Mouse (Mus musculus) neural tube, embryonic 14.5 days (tissue): Measurements from ENCODE around the gene Eef1akmt2. TPM values are rescaled to one million over a fixed set of nuclear protein-coding genes. Genes with fewer than 3 reads are reported as not detected.
A peak's percentile ranks its signal among the peaks of the same experiment; 100 is the strongest.

ENCODE experiments used
- ATAC-seq: fragments of 200-750 bp; cut with Nextera tagmentation; 2 replicates; pipeline ENCODE4 v1.8.0; 2017; ENCODE audit warnings: low read depth, mild to moderate bottlenecking, moderate TSS enrichment, moderate library complexity
- H3K27ac ChIP-seq: fragments of 300-500 bp; sonication (generic); 2 replicates; pipeline ENCODE4 v1.5.1; 2014; ENCODE audit warnings: low read depth, mild to moderate bottlenecking, control low read depth, low read length, moderate library complexity, mixed read lengths
- H3K27me3 ChIP-seq: fragments of 300-500 bp; sonication (generic); 2 replicates; pipeline ENCODE4 v1.6.1; 2014; ENCODE audit warnings: low read length; ENCODE audit not compliant: control insufficient read depth, insufficient read depth
- H3K36me3 ChIP-seq: fragments of 300-500 bp; sonication (generic); 2 replicates; pipeline ENCODE4 v1.6.1; 2014; ENCODE audit warnings: low read length, mixed read lengths; ENCODE audit not compliant: control insufficient read depth, insufficient read depth
- H3K4me1 ChIP-seq: fragments of 300-500 bp; sonication (generic); 2 replicates; pipeline ENCODE4 v1.6.1; 2014; ENCODE audit warnings: low read length; ENCODE audit not compliant: control insufficient read depth, insufficient read depth
- H3K4me2 ChIP-seq: fragments of 300-500 bp; sonication (generic); 2 replicates; pipeline ENCODE4 v1.6.1; 2014; ENCODE audit warnings: mild to moderate bottlenecking, low read depth, low read length, control low read depth
- H3K4me3 ChIP-seq: fragments of 300-500 bp; sonication (generic); 2 replicates; pipeline ENCODE4 v1.5.1; 2014; ENCODE audit warnings: low read depth, low read length, control low read depth, mixed read lengths
- H3K9ac ChIP-seq: fragments of 300-500 bp; sonication (generic); replicated peaks from 2 replicates; pipeline ENCODE4 v1.6.1; 2014; ENCODE audit warnings: low read depth, mild to moderate bottlenecking, control low read depth, low read length, mixed read lengths
- H3K9me3 ChIP-seq: fragments of 300-500 bp; sonication (generic); 2 replicates; pipeline ENCODE4 v1.6.1; 2016; ENCODE audit warnings: low read length; ENCODE audit not compliant: control insufficient read depth
- WGBS: fragments of 180-500 bp; shearing (Covaris S2); extraction: QIAGEN DNeasy Blood & Tissue Kit; methylation state at CpG from one replicate; pipeline ENCODE4 v1.1.7; 2014; 5-methylcytosine and 5-hydroxymethylcytosine counted together
- polyA plus RNA-seq: library from polyadenylated mRNA; unstranded; fragments of >200 nt; fragmentation: Nextera tagmentation; extraction: Ambion mirVana; gene quantifications from 2 replicates; pipeline ENCODE4 v1.2.1, GENCODE M21; 2014

Eef1akmt2 gene
- polyA plus RNA-seq, 1 experiment from 2014 or later: 97.5 TPM

DNA sequence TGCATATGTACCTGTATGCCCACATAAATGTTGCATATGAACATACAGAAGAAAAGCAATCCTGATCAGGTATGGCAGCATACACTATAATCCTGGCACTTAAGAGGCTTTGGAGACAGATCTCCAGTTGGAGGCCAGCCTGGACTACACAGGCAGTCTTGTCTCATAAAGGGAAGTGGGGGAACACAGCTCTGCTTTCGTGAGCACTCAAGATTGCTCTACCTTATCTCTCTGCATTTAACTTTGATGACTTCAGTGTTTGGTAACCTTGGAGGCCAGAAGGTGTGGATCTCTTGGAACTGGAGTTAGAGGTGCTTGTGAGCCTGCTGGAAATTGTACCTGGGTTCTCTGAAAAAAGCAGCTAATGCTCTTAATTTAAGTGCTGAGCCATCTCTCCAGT lies 27.8 kb upstream of the Eef1akmt2 start:
- no peak overlapping the region for H3K4me2 ChIP-seq
- H3K27ac ChIP-seq: no peak overlapping the region
- H3K9ac ChIP-seq: no peak overlapping the region
- H3K4me1 ChIP-seq: no peaks in the 10 kb centered on the region
- no peaks in the 10 kb centered on the region for H3K9me3 ChIP-seq
- H3K4me3 ChIP-seq: no peak overlapping the region
- no peaks in the 10 kb centered on the region for H3K27me3 ChIP-seq
- 100% methylated on average over 1 of the region's 1 CpGs for WGBS
- no peak for ATAC-seq
- H3K36me3 ChIP-seq: peaks cover 58% of the 10 kb centered on the region

DNA sequence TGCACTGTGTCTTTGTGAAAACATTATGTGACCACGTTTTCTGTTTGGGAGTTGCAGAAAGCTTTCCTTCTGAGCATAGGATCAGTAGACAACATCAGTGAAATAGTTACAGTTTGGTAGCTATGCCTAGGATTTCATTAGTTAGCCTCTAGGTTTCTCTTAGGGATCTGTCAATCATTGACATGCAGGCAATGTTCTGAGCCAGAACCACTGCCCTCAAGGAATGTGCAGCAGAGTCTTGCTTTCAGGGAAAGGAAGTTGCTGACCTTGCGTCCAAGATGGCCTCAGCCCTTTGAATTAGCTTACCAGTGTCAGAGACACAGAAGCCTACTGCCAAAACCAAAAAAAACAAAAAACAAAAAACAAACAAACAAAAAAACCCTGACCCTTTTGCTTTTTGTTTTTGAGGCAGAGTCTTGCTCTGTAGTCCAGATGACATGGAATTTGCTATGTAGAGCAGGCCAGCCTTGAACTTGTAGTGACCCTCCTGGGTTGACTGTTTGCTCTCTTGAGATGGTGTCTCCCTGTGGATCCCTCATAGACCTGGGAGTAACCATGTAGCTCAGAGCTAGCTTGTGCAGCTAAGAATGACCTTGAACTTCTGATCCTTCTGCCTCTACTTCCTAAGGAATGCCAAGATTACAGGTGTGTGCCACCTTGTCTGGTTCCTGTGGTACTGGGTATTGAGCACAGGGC lies 23.1 kb upstream of the Eef1akmt2 start:
- no peak overlapping the region for H3K4me2 ChIP-seq
- H3K4me1 ChIP-seq: no peaks in the 10 kb centered on the region
- no peak overlapping the region for H3K4me3 ChIP-seq
- no peaks in the 10 kb centered on the region for H3K27me3 ChIP-seq
- H3K9ac ChIP-seq: no peak overlapping the region
- H3K27ac ChIP-seq: no peak overlapping the region
- no peaks in the 10 kb centered on the region for H3K9me3 ChIP-seq
- WGBS: 87% methylated on average over 2 of the region's 2 CpGs
- H3K36me3 ChIP-seq: peaks cover 68% of the 10 kb centered on the region
- ATAC-seq: no peak

DNA sequence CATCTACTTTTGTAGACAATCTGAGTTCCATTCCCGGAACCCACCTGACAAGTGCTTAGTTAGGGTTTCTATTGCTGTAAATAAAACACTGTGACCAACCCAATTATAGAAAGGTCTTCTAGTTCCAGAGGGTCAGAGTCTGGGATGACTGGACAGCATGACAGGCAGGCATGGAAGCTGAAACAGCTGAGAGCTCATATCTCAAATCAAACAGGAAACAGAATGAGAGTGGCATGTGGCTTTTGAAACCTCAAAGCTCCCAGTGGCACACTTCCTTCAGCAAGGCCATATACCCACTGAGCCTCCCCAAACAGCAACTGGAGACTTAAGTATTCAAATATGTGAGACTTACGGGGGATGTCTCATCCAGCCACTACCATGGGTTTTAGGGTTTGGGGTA lies 20.6 kb upstream of the Eef1akmt2 start:
- WGBS: 95% methylated on average over 2 of the region's 2 CpGs
- Histone ChIP-seq H3K27me3 (no peaks in the 10 kb centered on the region), H3K27ac (no peak overlapping the region), H3K9me3 (no peaks in the 10 kb centered on the region), H3K36me3 (peaks cover 62% of the 10 kb centered on the region), H3K4me3 (no peak overlapping the region), H3K9ac (no peak overlapping the region), H3K4me1 (no peaks in the 10 kb centered on the region), H3K4me2 (no peak overlapping the region)
- ATAC-seq: no peak

DNA sequence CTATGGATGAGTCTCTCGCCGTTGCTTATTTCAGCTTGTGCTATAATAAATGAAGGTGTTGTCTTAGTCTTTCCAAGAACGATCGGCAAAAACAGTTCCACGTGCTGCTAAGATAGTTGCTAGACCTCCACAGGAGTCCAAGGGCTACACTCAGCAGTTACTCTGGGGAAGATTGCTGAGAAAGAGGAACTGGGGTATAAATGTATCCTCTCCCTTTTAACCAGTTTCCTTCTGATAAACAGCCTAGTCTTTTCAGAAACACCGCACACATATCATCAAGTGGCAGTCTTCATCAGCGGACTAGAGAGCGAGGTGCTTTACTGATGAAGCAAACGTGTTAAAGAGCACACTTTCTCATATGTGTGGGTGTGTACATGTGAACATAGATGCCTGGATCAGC lies 13.8 kb upstream of the Eef1akmt2 start:
- H3K36me3 ChIP-seq: peaks cover 35% of the 10 kb centered on the region
- WGBS: 95% methylated on average over 9 of the region's 9 CpGs
- H3K4me3 ChIP-seq: no peak overlapping the region
- no peaks in the 10 kb centered on the region for H3K4me1 ChIP-seq
- H3K4me2 ChIP-seq: no peak overlapping the region
- H3K9me3 ChIP-seq: no peaks in the 10 kb centered on the region
- H3K9ac ChIP-seq: no peak overlapping the region
- H3K27ac ChIP-seq: no peak overlapping the region
- ATAC-seq: no peak
- H3K27me3 ChIP-seq: no peaks in the 10 kb centered on the region

DNA sequence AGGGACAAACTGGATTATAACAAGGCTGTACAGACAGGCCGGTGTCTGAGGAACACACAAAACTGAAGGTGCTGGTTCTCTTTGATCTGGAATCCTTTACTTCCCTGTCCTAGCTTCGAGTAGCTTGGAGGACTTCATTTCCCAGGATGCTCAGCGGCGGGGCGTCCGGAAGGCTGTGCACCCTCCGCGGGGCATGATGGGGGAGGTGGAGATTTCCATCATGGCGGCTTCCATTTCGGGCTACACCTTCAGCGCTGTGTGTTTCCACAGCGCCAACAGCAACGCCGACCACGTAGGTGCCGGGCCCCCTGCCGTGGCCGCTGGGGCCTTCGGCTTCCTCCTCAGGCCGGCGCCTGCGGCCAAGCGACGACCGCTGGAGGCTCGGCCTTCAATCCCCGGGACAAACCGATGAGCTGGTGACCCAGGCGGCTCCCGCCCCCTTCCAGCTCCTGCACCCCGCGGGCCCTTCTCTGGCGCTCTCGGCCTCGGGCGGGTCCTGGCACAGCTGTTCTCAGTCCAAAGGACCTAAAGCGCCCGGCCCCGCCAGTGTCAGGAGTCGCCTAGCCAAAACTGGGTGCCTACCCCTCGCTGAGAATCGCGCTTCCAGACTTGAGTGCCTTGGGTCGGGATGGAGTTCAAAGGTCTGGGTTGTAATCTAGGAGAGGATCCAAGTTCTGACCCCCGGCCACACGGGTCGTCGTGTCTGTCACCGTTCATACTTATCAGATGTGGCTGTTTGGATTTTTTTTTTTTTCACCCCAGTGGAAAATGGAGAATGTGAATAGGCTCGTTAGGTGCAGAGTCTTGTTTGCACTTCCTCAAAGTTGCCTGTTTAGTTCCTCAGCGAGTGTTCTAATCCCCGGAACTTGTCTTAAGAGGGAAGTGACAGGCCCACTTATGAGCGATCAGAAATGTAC lies 6.8 kb upstream of the Eef1akmt2 start, which contains the start of gene Abraxas2:
Gene Abraxas2 (plus strand): TSS at position 184 of the 917 bp plus-strand sequence.
- ATAC-seq: peak; percentile 94
- no peaks in the 10 kb centered on the region for H3K27me3 ChIP-seq
- peak within 1 kb of the TSS; percentile 86 for H3K9ac ChIP-seq
- peak within 1 kb of the TSS; percentile 89 for H3K4me3 ChIP-seq
- no peaks in the 10 kb centered on the region for H3K9me3 ChIP-seq
- H3K4me1 ChIP-seq: peaks cover 9% of the 10 kb centered on the region; the same call in 1 of the 2 replicates
- no peaks in the 10 kb centered on the region for H3K36me3 ChIP-seq
- under 1% methylated on average over 52 of the region's 53 CpGs for WGBS
- H3K27ac ChIP-seq: peak within 1 kb of the TSS; percentile 77
- H3K4me2 ChIP-seq: peak within 1 kb of the TSS; percentile 54

DNA sequence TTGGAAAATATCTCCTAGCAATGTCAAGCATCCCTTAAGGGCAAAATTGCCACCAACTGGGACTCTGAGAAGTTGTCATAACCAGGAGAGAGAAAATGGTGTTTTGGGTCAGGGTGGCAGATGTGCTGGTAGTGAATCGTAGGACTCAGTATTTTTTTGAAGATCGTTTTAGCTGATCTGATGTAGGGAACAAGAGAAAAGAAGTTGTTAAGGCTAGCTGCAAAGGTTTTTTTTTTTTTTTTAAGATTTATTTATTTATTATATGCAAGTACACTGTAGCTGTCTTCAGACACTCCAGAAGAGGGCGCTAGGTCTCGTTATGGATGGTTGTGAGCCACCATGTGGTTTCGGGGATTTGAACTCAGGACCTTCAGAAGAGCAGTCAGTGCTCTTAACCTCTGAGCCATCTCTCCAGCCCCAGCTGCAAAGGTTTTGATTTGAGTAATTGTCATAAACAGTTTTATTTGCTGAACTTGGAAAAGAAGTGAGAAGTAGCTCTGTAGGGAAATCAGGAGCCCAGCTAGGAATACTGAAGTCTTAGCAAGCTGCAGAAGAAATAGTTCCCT lies 5.7 kb upstream of the Eef1akmt2 start:
- ATAC-seq: no peak
- Histone ChIP-seq H3K9ac (no peak overlapping the region), H3K36me3 (no peaks in the 10 kb centered on the region), H3K27me3 (no peaks in the 10 kb centered on the region), H3K4me3 (no peak overlapping the region), H3K4me1 (peaks cover 9% of the 10 kb centered on the region; the same call in 1 of the 2 replicates), H3K9me3 (no peaks in the 10 kb centered on the region), H3K4me2 (no peak overlapping the region), H3K27ac (no peak overlapping the region)
- WGBS: 74% methylated on average over 5 of the region's 5 CpGs

DNA sequence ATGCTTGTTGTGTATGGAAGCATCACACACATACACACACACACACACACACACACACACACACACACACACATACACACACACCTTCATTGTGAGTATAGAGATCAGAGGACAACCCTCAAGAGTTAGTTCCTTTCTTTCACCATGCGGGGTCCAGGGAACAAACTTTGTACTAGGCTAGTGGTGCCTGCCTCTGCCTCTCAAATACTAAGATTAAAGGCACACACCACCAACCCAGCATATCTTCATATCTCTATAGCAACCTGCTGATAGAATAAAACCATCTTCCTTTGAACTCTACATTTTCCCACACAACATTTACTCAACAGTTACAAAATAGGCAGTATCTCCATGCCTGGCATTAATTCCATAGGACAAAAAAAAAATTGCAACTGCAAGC lies 3.6 kb upstream of the Eef1akmt2 start:
- ATAC-seq: no peak
- Histone ChIP-seq H3K4me1 (peaks cover 15% of the 10 kb centered on the region), H3K27me3 (no peaks in the 10 kb centered on the region), H3K4me2 (no peak overlapping the region), H3K9ac (no peak overlapping the region), H3K4me3 (no peak overlapping the region), H3K9me3 (no peaks in the 10 kb centered on the region), H3K36me3 (no peaks in the 10 kb centered on the region), H3K27ac (no peak overlapping the region)
- WGBS: 80% methylated on average over 1 of the region's 1 CpGs

DNA sequence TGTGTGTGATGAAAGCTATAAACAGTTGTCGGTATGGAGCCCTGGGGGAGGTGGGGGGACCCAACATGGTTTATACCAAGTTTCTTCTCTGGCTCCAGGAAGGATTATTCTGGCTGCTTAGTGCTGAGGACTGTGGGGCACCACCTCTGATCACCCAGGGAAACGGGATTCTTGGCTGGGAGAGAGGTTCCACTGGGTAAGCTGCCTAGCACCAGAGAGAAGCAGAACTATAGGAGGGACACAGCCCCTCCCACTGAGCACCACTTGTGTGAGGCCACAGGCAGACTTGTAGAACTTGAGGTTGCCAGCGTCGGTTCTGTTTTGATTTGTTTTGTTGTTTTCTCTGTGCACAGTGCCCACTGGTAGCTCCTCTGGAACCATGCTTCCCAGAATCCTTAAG lies 1.5 kb upstream of the Eef1akmt2 start:
- H3K36me3 ChIP-seq: peaks cover 5% of the 10 kb centered on the region; the same call in 1 of the 2 replicates
- no peak overlapping the region for H3K4me2 ChIP-seq
- no peak overlapping the region for H3K27ac ChIP-seq
- 78% methylated on average over 4 of the region's 4 CpGs for WGBS
- no peaks in the 10 kb centered on the region for H3K9me3 ChIP-seq
- peaks cover 8% of the 10 kb centered on the region for H3K4me1 ChIP-seq
- H3K4me3 ChIP-seq: no peak overlapping the region
- no peak for ATAC-seq
- H3K27me3 ChIP-seq: no peaks in the 10 kb centered on the region
- H3K9ac ChIP-seq: no peak overlapping the region

DNA sequence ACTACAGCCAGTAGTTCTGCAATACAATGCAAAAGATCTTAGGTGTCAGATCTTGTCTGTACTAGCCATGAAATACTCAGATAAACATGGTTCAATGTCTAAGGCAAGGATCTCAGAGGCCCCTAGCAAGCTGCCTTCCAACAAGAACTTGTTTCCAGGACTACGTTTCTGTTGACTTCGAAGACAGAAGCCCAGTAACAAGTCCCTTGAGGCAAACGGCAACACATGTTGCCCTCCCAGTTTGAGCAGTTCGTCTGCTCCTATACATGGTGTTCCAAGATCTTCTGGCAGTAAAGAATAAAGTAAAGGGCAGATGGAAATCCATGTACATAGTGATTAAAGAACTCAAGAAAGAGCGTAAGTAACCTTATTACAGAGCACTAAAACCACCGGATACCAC lies 888 bp upstream of the Eef1akmt2 start:
- Histone ChIP-seq H3K4me3 (no peak overlapping the region), H3K9ac (no peak overlapping the region), H3K27me3 (no peaks in the 10 kb centered on the region), H3K27ac (no peak overlapping the region), H3K36me3 (peaks cover 11% of the 10 kb centered on the region; the same call in 1 of the 2 replicates), H3K4me1 (peaks cover 8% of the 10 kb centered on the region), H3K4me2 (no peak overlapping the region), H3K9me3 (no peaks in the 10 kb centered on the region)
- 85% methylated on average over 6 of the region's 6 CpGs for whole genome bisulfite sequencing
- ATAC-seq: no peak
